Mouse (Mus musculus): ENCODE measurements around the gene Zfp318. TPM values are rescaled to one million over a fixed set of nuclear protein-coding genes. Genes with fewer than 3 reads are reported as not detected.
A peak's percentile ranks its signal among the peaks of the same experiment; 100 is the strongest.

Gene Zfp318
- polyA plus RNA-seq, 1 experiment from 2014 or later: 3.1 TPM

- no peak within 1 kb of the TSS for H3K4me2 ChIP-seq (ENCODE audit: low read depth, low read length)
- H3K36me3 ChIP-seq (ENCODE audit: control insufficient read depth, insufficient read depth): no peaks in the 10 kb centered on the region
- H3K27ac ChIP-seq (ENCODE audit: low read length): no peak within 1 kb of the TSS
- no peak within 1 kb of the TSS for H3K9ac ChIP-seq (ENCODE audit: low read length)
- no peaks in the 10 kb centered on the region; the same call in 1 of the 2 replicates for H3K9me3 ChIP-seq (replicated peaks; ENCODE audit: control insufficient read depth, low read length)
- H3K27me3 ChIP-seq (ENCODE audit: control insufficient read depth, insufficient read depth, low read length): peaks cover 30% of the 10 kb centered on the region
- H3K4me3 ChIP-seq (ENCODE audit: low read length): no peak within 1 kb of the TSS
- no peaks in the 10 kb centered on the region for H3K4me1 ChIP-seq (ENCODE audit: control insufficient read depth, insufficient read depth, low read length)
- WGBS: 81% methylated on average over 4 of the region's 4 CpGs
- ATAC-seq (replicated peaks; ENCODE audit: extremely low read depth, insufficient read depth, low FRiP score): no peak
These were observed 54.9 kb downstream of the Zfp318 start, which contains the start of gene Slc22a7 for GRCm38 (mm10) chr17:46438298-46438873. TSS of gene Slc22a7 (minus strand) at chr17:46438457.

GRCm38 (mm10) chr17:46439176-46439575 is 55.6 kb downstream of the Zfp318 start:
- H3K9ac ChIP-seq (ENCODE audit: low read length): no peak overlapping the region
- no peaks in the 10 kb centered on the region; the same call in 1 of the 2 replicates for H3K9me3 ChIP-seq (replicated peaks; ENCODE audit: control insufficient read depth, low read length)
- H3K27me3 ChIP-seq (ENCODE audit: control insufficient read depth, insufficient read depth, low read length): peaks cover 38% of the 10 kb centered on the region
- no peaks in the 10 kb centered on the region for H3K36me3 ChIP-seq (ENCODE audit: control insufficient read depth, insufficient read depth)
- no peak overlapping the region for H3K4me3 ChIP-seq (ENCODE audit: low read length)
- ATAC-seq (replicated peaks; ENCODE audit: extremely low read depth, insufficient read depth, low FRiP score): no peak
- no peak overlapping the region for H3K27ac ChIP-seq (ENCODE audit: low read length)
- H3K4me1 ChIP-seq (ENCODE audit: control insufficient read depth, insufficient read depth, low read length): no peaks in the 10 kb centered on the region
- 89% methylated on average over 10 of the region's 10 CpGs for WGBS
- H3K4me2 ChIP-seq (ENCODE audit: low read depth, low read length): no peak overlapping the region

GRCm38 (mm10) chr17:46444839-46445579 is 61.5 kb downstream of the Zfp318 start:
- H3K27ac ChIP-seq (ENCODE audit: low read length): no peak overlapping the region
- peak overlapping the region; percentile 61 for H3K9ac ChIP-seq (ENCODE audit: low read length)
- H3K4me3 ChIP-seq (ENCODE audit: low read length): peak overlapping the region; percentile 44
- no peaks in the 10 kb centered on the region for H3K36me3 ChIP-seq (ENCODE audit: control insufficient read depth, insufficient read depth)
- no peaks in the 10 kb centered on the region; the same call in 1 of the 2 replicates for H3K4me1 ChIP-seq (ENCODE audit: control insufficient read depth, insufficient read depth, low read length)
- H3K4me2 ChIP-seq (ENCODE audit: low read depth, low read length): peak overlapping the region; percentile 80
- H3K27me3 ChIP-seq (ENCODE audit: control insufficient read depth, insufficient read depth, low read length): peaks cover 51% of the 10 kb centered on the region
- 3% methylated on average over 50 of the region's 50 CpGs for WGBS
- H3K9me3 ChIP-seq (replicated peaks; ENCODE audit: control insufficient read depth, low read length): no peaks in the 10 kb centered on the region
- no peak; the same call in 1 of the 2 replicates for ATAC-seq (replicated peaks; ENCODE audit: extremely low read depth, insufficient read depth, low FRiP score)

- no peaks in the 10 kb centered on the region for H3K9me3 ChIP-seq (replicated peaks; ENCODE audit: control insufficient read depth, low read length)
- H3K4me3 ChIP-seq (ENCODE audit: low read length): no peak overlapping the region
- WGBS: 87% methylated on average over 16 of the region's 16 CpGs
- H3K9ac ChIP-seq (ENCODE audit: low read length): no peak overlapping the region
- H3K4me2 ChIP-seq (ENCODE audit: low read depth, low read length): no peak overlapping the region
- H3K4me1 ChIP-seq (ENCODE audit: control insufficient read depth, insufficient read depth, low read length): no peaks in the 10 kb centered on the region; the same call in 1 of the 2 replicates
- H3K27ac ChIP-seq (ENCODE audit: low read length): no peak overlapping the region
- no peaks in the 10 kb centered on the region for H3K36me3 ChIP-seq (ENCODE audit: control insufficient read depth, insufficient read depth)
- ATAC-seq (replicated peaks; ENCODE audit: extremely low read depth, insufficient read depth, low FRiP score): no peak
- H3K27me3 ChIP-seq (ENCODE audit: control insufficient read depth, insufficient read depth, low read length): peaks cover 51% of the 10 kb centered on the region
These were observed 62.7 kb downstream of the Zfp318 start for GRCm38 (mm10) chr17:46446264-46446663.

GRCm38 (mm10) chr17:46452683-46453082 is 69.2 kb downstream of the Zfp318 start:
- H3K9ac ChIP-seq (ENCODE audit: low read length): no peak overlapping the region
- no peaks in the 10 kb centered on the region for H3K9me3 ChIP-seq (replicated peaks; ENCODE audit: control insufficient read depth, low read length)
- no peak for ATAC-seq (replicated peaks; ENCODE audit: extremely low read depth, insufficient read depth, low FRiP score)
- no peak overlapping the region for H3K4me2 ChIP-seq (ENCODE audit: low read depth, low read length)
- H3K36me3 ChIP-seq (ENCODE audit: control insufficient read depth, insufficient read depth): no peaks in the 10 kb centered on the region
- 50% methylated on average over 5 of the region's 5 CpGs for WGBS
- no peak overlapping the region for H3K4me3 ChIP-seq (ENCODE audit: low read length)
- H3K27ac ChIP-seq (ENCODE audit: low read length): no peak overlapping the region
- peaks cover 16% of the 10 kb centered on the region for H3K4me1 ChIP-seq (ENCODE audit: control insufficient read depth, insufficient read depth, low read length)
- H3K27me3 ChIP-seq (ENCODE audit: control insufficient read depth, insufficient read depth, low read length): peaks cover 38% of the 10 kb centered on the region

GRCm38 (mm10) chr17:46453302-46453948 is 69.9 kb downstream of the Zfp318 start:
- Histone ChIP-seq H3K9ac (ENCODE audit: low read length) (no peak overlapping the region), H3K27me3 (ENCODE audit: control insufficient read depth, insufficient read depth, low read length) (peaks cover 42% of the 10 kb centered on the region), H3K4me2 (ENCODE audit: low read depth, low read length) (no peak overlapping the region), H3K27ac (ENCODE audit: low read length) (no peak overlapping the region), H3K4me3 (ENCODE audit: low read length) (no peak overlapping the region), H3K4me1 (ENCODE audit: control insufficient read depth, insufficient read depth, low read length) (peaks cover 23% of the 10 kb centered on the region), H3K36me3 (ENCODE audit: control insufficient read depth, insufficient read depth) (no peaks in the 10 kb centered on the region), H3K9me3 (replicated peaks; ENCODE audit: control insufficient read depth, low read length) (no peaks in the 10 kb centered on the region)
- 17% methylated on average over 13 of the region's 13 CpGs for WGBS
- ATAC-seq (replicated peaks; ENCODE audit: extremely low read depth, insufficient read depth, low FRiP score): no peak

- peaks cover 42% of the 10 kb centered on the region for H3K27me3 ChIP-seq (ENCODE audit: control insufficient read depth, insufficient read depth, low read length)
These were observed 70.5 kb downstream of the Zfp318 start for GRCm38 (mm10) chr17:46453970-46454411.

GRCm38 (mm10) chr17:46454539-46454938 is 71.0 kb downstream of the Zfp318 start:
- H3K9ac ChIP-seq (ENCODE audit: low read length): peak overlapping the region; percentile 60
- H3K4me1 ChIP-seq (ENCODE audit: control insufficient read depth, insufficient read depth, low read length): peaks cover 26% of the 10 kb centered on the region
- H3K9me3 ChIP-seq (replicated peaks; ENCODE audit: control insufficient read depth, low read length): no peaks in the 10 kb centered on the region
- peak overlapping the region; percentile 80 for H3K4me2 ChIP-seq (ENCODE audit: low read depth, low read length)
- no peaks in the 10 kb centered on the region for H3K36me3 ChIP-seq (ENCODE audit: control insufficient read depth, insufficient read depth)
- peak overlapping the region; percentile 51 for H3K4me3 ChIP-seq (ENCODE audit: low read length)
- 3% methylated on average over 9 of the region's 9 CpGs for whole genome bisulfite sequencing
- no peak overlapping the region for H3K27ac ChIP-seq (ENCODE audit: low read length)
- peaks cover 44% of the 10 kb centered on the region for H3K27me3 ChIP-seq (ENCODE audit: control insufficient read depth, insufficient read depth, low read length)
- ATAC-seq (replicated peaks; ENCODE audit: extremely low read depth, insufficient read depth, low FRiP score): no peak

More at GRCm38 (mm10) chr17:46453970-46454411, 70.5 kb downstream of the Zfp318 start:
- peaks cover 26% of the 10 kb centered on the region for H3K4me1 ChIP-seq (ENCODE audit: control insufficient read depth, insufficient read depth, low read length)
- peak overlapping the region; percentile 80 for H3K4me2 ChIP-seq (ENCODE audit: low read depth, low read length)
- H3K36me3 ChIP-seq (ENCODE audit: control insufficient read depth, insufficient read depth): no peaks in the 10 kb centered on the region
- 3% methylated on average over 26 of the region's 26 CpGs for WGBS
- no peaks in the 10 kb centered on the region for H3K9me3 ChIP-seq (replicated peaks; ENCODE audit: control insufficient read depth, low read length)
- peak overlapping the region; percentile 47; the same call in 1 of the 2 replicates for H3K9ac ChIP-seq (ENCODE audit: low read length)
- no peak overlapping the region for H3K27ac ChIP-seq (ENCODE audit: low read length)
- no peak for ATAC-seq (replicated peaks; ENCODE audit: extremely low read depth, insufficient read depth, low FRiP score)
- peak overlapping the region; percentile 51 for H3K4me3 ChIP-seq (ENCODE audit: low read length)

Measured in heart, embryonic 16.5 days (tissue).